Mouse (Mus musculus): Measurements from ENCODE around the gene Isoc2a. TPM values are rescaled to one million over a fixed set of nuclear protein-coding genes. Genes with fewer than 3 reads are reported as not detected.

The Isoc2a gene
- total and polyA plus RNA-seq, 2 experiments from 2014 or later, result 1.4 to 15.2 TPM

- ATAC-seq (ENCODE audit: insufficient read depth, low read depth), result no peak
- no peak overlapping the region for H3K4me2 ChIP-seq (ENCODE audit: low read depth, low read length)
- 34% methylated on average over 9 of the region's 9 CpGs for WGBS
- H3K4me3 ChIP-seq (ENCODE audit: low read depth, low read length), result no peak overlapping the region
- no peaks in the 10 kb centered on the region for H3K36me3 ChIP-seq (replicated peaks; ENCODE audit: control insufficient read depth, insufficient read depth, low read length)
- no peak overlapping the region for H3K9ac ChIP-seq (replicated peaks; ENCODE audit: low read depth, low read length)
- no peak overlapping the region for H3K27ac ChIP-seq (ENCODE audit: low read depth)
- no peak for DNase-seq (ENCODE audit: low spot score)
- no peaks in the 10 kb centered on the region for H3K9me3 ChIP-seq (replicated peaks; ENCODE audit: control insufficient read depth, low read length)
- H3K27me3 ChIP-seq (ENCODE audit: control insufficient read depth, insufficient read depth, low read length), result peaks cover 19% of the 10 kb centered on the region
- TF ChIP-seq EP300 (IDR thresholded peaks at IDR 0.05; ENCODE audit: low read depth) (no peak), CTCF (IDR thresholded peaks at IDR 0.05; ENCODE audit: low read depth) (no peak)
- no peaks in the 10 kb centered on the region for H3K4me1 ChIP-seq (ENCODE audit: control insufficient read depth, insufficient read depth)
Observed at GRCm38 (mm10) chr7:4849372-4849771, 27.6 kb upstream of the Isoc2a start.

DNA sequence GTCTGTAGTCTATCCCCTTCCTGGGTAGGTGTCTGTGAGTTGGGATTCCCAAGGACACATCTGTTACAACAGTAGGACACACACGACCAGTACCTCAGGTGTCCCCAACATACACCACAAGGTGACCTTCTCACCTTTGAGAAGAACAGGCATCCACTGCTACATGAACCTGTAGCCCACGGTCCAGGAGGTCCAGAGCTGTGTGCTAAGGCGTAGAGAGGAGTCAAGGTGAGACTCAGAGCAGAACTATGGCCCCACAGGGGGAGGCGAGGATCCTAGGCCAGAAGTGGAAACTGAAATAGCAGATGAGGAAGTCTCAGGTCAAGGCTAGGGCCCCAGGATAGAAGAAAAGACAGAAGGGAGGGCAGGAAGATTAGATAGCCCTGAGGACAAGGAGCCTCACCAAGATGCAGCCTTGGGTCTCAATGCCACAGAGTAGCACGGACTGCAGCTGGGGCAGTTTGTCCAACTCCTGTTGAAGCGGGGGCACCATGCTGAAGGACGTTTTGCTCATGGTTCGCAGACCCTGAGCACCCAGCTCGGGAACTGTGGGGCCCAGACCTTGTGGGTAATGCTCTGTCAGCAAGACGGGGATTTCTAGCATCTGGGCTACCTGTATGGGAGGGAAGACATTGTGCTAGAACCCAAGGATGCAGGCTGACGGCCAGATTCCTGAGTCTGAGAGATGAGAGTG, 26.2 kb upstream of the Isoc2a start:
- H3K4me3 ChIP-seq (ENCODE audit: low read depth, low read length), result no peak overlapping the region
- H3K27me3 ChIP-seq (ENCODE audit: control insufficient read depth, insufficient read depth, low read length), result peaks cover 5% of the 10 kb centered on the region
- no peak for ATAC-seq (ENCODE audit: insufficient read depth, low read depth)
- no peak overlapping the region for H3K27ac ChIP-seq (ENCODE audit: low read depth)
- H3K4me1 ChIP-seq (ENCODE audit: control insufficient read depth, insufficient read depth), result no peaks in the 10 kb centered on the region
- no peaks in the 10 kb centered on the region for H3K36me3 ChIP-seq (replicated peaks; ENCODE audit: control insufficient read depth, insufficient read depth, low read length)
- DNase-seq (ENCODE audit: low spot score), result no peak
- H3K9me3 ChIP-seq (replicated peaks; ENCODE audit: control insufficient read depth, low read length), result no peaks in the 10 kb centered on the region
- no peak overlapping the region for H3K9ac ChIP-seq (replicated peaks; ENCODE audit: low read depth, low read length)
- TF ChIP-seq EP300 (IDR thresholded peaks at IDR 0.05; ENCODE audit: low read depth) (no peak), CTCF (IDR thresholded peaks at IDR 0.05; ENCODE audit: low read depth) (no peak)
- no peak overlapping the region for H3K4me2 ChIP-seq (ENCODE audit: low read depth, low read length)
- WGBS, result 63% methylated on average over 11 of the region's 11 CpGs

GRCm38 (mm10) chr7:4851315-4851688, 25.7 kb upstream of the Isoc2a start:
- 64% methylated on average over 8 of the region's 8 CpGs for WGBS
- H3K36me3 ChIP-seq (replicated peaks; ENCODE audit: control insufficient read depth, insufficient read depth, low read length), result no peaks in the 10 kb centered on the region
- ATAC-seq (ENCODE audit: insufficient read depth, low read depth) (no peak), DNase-seq (ENCODE audit: low spot score) (no peak)
- no peak overlapping the region for H3K9ac ChIP-seq (replicated peaks; ENCODE audit: low read depth, low read length)
- H3K9me3 ChIP-seq (replicated peaks; ENCODE audit: control insufficient read depth, low read length), result no peaks in the 10 kb centered on the region
- no peaks in the 10 kb centered on the region for H3K4me1 ChIP-seq (ENCODE audit: control insufficient read depth, insufficient read depth)
- H3K4me3 ChIP-seq (ENCODE audit: low read depth, low read length), result no peak overlapping the region
- no peaks in the 10 kb centered on the region for H3K27me3 ChIP-seq (ENCODE audit: control insufficient read depth, insufficient read depth, low read length)
- no peak overlapping the region for H3K4me2 ChIP-seq (ENCODE audit: low read depth, low read length)
- no peak for TF ChIP-seq CTCF (IDR thresholded peaks at IDR 0.05; ENCODE audit: low read depth)
- no peak overlapping the region for H3K27ac ChIP-seq (ENCODE audit: low read depth)

DNA sequence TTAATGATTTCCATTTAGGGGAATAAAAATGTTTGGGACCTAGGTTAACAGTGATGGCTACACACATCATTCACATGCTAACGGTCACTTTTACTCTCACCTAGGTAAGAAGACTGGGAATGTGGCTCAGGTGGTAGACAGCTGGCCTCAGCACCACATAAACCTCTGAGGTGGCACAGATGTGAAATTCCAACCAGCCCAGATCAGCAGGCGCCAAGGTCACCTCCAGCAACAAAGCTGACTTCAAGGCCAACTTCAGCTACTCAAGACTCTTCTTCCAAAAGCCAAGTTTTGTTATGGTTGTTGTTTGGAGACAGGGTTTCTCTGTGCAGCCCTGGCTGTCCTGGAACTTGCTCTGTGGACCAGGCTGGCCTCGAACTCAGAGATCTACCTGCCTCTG, 23.3 kb upstream of the Isoc2a start:
- no peak overlapping the region for H3K27ac ChIP-seq (ENCODE audit: low read depth)
- H3K4me1 ChIP-seq (ENCODE audit: control insufficient read depth, insufficient read depth), result no peaks in the 10 kb centered on the region
- H3K27me3 ChIP-seq (ENCODE audit: control insufficient read depth, insufficient read depth, low read length), result no peaks in the 10 kb centered on the region
- DNase-seq (ENCODE audit: low spot score) (no peak), ATAC-seq (ENCODE audit: insufficient read depth, low read depth) (no peak)
- H3K36me3 ChIP-seq (replicated peaks; ENCODE audit: control insufficient read depth, insufficient read depth, low read length), result no peaks in the 10 kb centered on the region
- no peak overlapping the region for H3K4me3 ChIP-seq (ENCODE audit: low read depth, low read length)
- H3K9me3 ChIP-seq (replicated peaks; ENCODE audit: control insufficient read depth, low read length), result no peaks in the 10 kb centered on the region
- H3K9ac ChIP-seq (replicated peaks; ENCODE audit: low read depth, low read length), result no peak overlapping the region
- TF ChIP-seq EP300 (IDR thresholded peaks at IDR 0.05; ENCODE audit: low read depth), result no peak
- TF ChIP-seq CTCF (IDR thresholded peaks at IDR 0.05; ENCODE audit: low read depth), result no peak
- 69% methylated on average over 3 of the region's 3 CpGs for WGBS
- no peak overlapping the region for H3K4me2 ChIP-seq (ENCODE audit: low read depth, low read length)

DNA sequence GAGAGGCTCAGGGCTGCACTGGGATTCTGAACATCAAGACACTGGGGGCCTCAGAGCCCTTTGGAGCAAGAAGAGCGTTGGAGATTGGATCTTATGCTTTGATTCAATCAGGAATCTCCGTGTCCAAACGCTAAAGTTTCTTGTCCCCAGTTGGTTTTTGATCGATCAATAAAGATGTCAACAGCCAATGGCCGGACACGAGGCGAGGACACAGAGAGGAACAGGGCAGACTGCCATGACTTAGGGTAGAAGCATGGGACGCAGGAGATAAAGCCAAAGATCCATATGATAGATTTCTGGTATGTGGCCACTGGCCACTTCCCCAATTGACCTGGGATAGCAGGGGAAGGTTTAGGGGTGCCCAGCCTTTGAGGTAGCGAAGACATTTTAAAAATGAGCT, 20.4 kb upstream of the Isoc2a start:
- TF ChIP-seq EP300 (IDR thresholded peaks at IDR 0.05; ENCODE audit: low read depth) (no peak), CTCF (IDR thresholded peaks at IDR 0.05; ENCODE audit: low read depth) (no peak)

DNA sequence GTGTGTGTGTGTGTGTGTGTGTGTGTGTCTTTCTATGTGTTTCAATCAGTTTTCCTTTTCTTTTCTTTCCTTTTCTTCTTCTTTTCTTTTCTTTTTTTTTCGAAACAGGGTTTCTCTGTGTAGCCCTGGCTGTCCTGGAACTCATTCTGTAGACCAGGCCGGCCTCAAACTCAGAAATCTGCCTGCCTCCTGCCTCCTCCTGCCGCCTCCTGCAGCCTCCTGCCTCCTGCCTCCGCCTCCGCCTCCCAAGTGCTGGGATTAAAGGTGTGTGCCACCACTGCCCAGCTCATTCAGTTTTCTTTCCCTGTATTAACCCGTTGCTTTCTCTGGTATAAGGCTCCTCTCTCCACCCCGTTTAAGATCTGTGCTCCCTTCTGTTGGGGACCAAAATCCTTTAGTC, 19.6 kb upstream of the Isoc2a start:
- no peaks in the 10 kb centered on the region for H3K36me3 ChIP-seq (replicated peaks; ENCODE audit: control insufficient read depth, insufficient read depth, low read length)
- no peak overlapping the region for H3K9ac ChIP-seq (replicated peaks; ENCODE audit: low read depth, low read length)
- ATAC-seq (ENCODE audit: insufficient read depth, low read depth) (no peak), DNase-seq (ENCODE audit: low spot score) (no peak)
- H3K27me3 ChIP-seq (ENCODE audit: control insufficient read depth, insufficient read depth, low read length), result no peaks in the 10 kb centered on the region
- H3K9me3 ChIP-seq (replicated peaks; ENCODE audit: control insufficient read depth, low read length), result no peaks in the 10 kb centered on the region
- no peak overlapping the region for H3K4me3 ChIP-seq (ENCODE audit: low read depth, low read length)
- 61% methylated on average over 7 of the region's 7 CpGs for WGBS
- TF ChIP-seq EP300 (IDR thresholded peaks at IDR 0.05; ENCODE audit: low read depth) (no peak), CTCF (IDR thresholded peaks at IDR 0.05; ENCODE audit: low read depth) (no peak)
- no peaks in the 10 kb centered on the region for H3K4me1 ChIP-seq (ENCODE audit: control insufficient read depth, insufficient read depth)
- H3K4me2 ChIP-seq (ENCODE audit: low read depth, low read length), result no peak overlapping the region
- H3K27ac ChIP-seq (ENCODE audit: low read depth), result no peak overlapping the region

More for the DNA sequence above, 20.4 kb upstream of the Isoc2a start:
- H3K9ac ChIP-seq (replicated peaks; ENCODE audit: low read depth, low read length), result no peak overlapping the region
- H3K4me1 ChIP-seq (ENCODE audit: control insufficient read depth, insufficient read depth), result no peaks in the 10 kb centered on the region
- H3K4me3 ChIP-seq (ENCODE audit: low read depth, low read length), result no peak overlapping the region
- DNase-seq (ENCODE audit: low spot score), result no peak
- 78% methylated on average over 9 of the region's 9 CpGs for WGBS
- no peaks in the 10 kb centered on the region for H3K36me3 ChIP-seq (replicated peaks; ENCODE audit: control insufficient read depth, insufficient read depth, low read length)
- no peak overlapping the region for H3K4me2 ChIP-seq (ENCODE audit: low read depth, low read length)
- no peak for ATAC-seq (ENCODE audit: insufficient read depth, low read depth)
- H3K9me3 ChIP-seq (replicated peaks; ENCODE audit: control insufficient read depth, low read length), result no peaks in the 10 kb centered on the region
- no peak overlapping the region for H3K27ac ChIP-seq (ENCODE audit: low read depth)
- H3K27me3 ChIP-seq (ENCODE audit: control insufficient read depth, insufficient read depth, low read length), result no peaks in the 10 kb centered on the region
